Mouse (Mus musculus): ENCODE measurements around the gene Rcor3.

Gene Rcor3

GRCm38 (mm10) chr1:192070618-192071051 is 67.2 kb downstream of the Rcor3 start:
- peak; percentile 43 for DNase-seq (ENCODE audit: low read depth)

GRCm38 (mm10) chr1:192069971-192070591 is 67.8 kb downstream of the Rcor3 start:
- peak; percentile 79 for DNase-seq (ENCODE audit: low read depth)

GRCm38 (mm10) chr1:192068188-192068587 is 69.7 kb downstream of the Rcor3 start:
- DNase-seq (ENCODE audit: low read depth) = no peak

DNA sequence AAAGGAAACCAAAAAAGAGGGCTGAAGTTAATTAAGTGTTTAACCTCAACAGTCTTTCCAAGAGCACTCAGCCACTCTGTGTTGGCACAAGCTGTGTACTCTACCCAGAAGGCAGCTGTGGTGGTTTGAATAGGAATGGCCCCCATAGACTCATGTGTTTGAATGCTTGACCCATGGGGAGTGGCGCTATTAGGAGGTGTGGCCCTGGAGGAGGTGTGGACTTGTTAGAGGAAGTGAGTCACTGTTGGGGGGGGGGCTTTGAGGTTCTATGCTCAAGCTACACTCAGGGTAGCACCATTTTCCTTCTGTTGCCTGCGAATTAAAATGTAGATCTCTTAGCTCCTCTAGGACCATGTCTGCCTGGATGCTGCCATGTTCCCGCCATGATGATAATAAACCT is 70.9 kb downstream of the Rcor3 start:
- no peak for DNase-seq (ENCODE audit: low read depth)

GRCm38 (mm10) chr1:192063209-192063946 is 74.5 kb downstream of the Rcor3 start:
- no peak for DNase-seq (ENCODE audit: low read depth)

DNA sequence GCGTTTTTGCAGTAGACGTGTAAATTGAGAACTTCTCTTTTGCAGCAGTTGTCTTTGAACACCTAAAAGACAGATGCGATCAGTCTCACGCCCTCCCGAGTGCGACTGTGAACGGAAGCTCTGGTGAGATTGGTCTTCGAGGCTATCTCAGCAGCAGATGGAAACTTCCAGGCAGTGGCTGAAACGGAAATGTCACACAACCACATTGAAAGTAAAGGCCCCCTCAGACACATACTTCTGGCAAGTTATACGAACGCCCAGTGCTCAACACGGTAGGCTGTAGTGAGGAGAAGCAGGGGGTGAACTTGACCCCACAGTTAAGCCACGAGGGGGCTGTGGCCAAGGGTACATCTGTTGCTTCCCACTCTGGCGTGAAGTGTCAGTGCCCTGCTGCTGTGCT is 75.2 kb downstream of the Rcor3 start:
- DNase-seq (ENCODE audit: low read depth) = no peak

DNA sequence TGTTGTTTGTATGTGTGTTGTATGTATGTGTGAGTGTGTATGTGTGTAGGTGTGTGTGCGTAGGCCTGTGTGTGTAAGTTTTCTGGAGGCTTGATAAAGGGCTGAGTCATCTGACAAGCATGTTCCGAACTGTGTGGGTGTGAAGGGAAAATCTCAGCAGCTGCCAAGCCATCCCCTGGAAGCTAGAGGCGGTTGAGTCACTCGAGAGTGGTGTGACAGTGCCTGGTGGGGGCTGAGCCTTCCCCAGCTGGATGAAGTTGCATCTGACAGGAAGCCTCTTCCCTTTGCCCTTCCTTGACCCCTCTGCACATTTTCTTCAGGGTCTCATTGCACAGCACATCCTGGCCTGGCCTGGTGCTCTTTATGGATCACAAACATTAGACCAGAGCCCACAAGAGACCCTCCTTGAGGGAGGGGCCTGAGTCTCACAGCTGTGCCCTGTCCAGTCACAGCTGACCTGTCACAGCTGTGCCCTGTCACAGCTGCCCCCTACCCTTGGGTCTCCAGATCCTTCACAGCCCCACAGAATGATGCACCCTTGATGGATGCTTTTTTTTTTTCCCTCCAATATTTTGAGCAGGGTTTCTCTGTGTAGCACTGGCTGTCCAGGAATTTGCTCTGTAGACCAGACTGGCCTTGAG is 76.1 kb downstream of the Rcor3 start:
- peak; percentile 94 for DNase-seq (ENCODE audit: low read depth)

GRCm38 (mm10) chr1:192058911-192059310 is 79.0 kb downstream of the Rcor3 start:
- DNase-seq (ENCODE audit: low read depth) = no peak

- no peak for DNase-seq (ENCODE audit: low read depth)
Observed at GRCm38 (mm10) chr1:192053726-192054125, 84.1 kb downstream of the Rcor3 start.

- DNase-seq (ENCODE audit: low read depth) = peak; percentile 49
Observed at GRCm38 (mm10) chr1:192052986-192053385, 84.9 kb downstream of the Rcor3 start.

- no peak for DNase-seq (ENCODE audit: low read depth)
Observed at GRCm38 (mm10) chr1:192052461-192052860, 85.4 kb downstream of the Rcor3 start.
